Mouse (Mus musculus) embryonic facial prominence, embryonic 13.5 days (tissue): ENCODE measurements around the gene Olfr332. TPM values are rescaled to one million over a fixed set of nuclear protein-coding genes. Genes with fewer than 3 reads are reported as not detected.

Source experiments
- polyA plus RNA-seq: library from polyadenylated mRNA; unstranded; fragments of >200 nt; fragmentation: Nextera tagmentation; extraction: Ambion mirVana; gene quantifications from 2 replicates; pipeline ENCODE4 v1.2.1, GENCODE M21; 2015

Olfr332 gene
- polyA plus RNA-seq, 1 experiment from 2014 or later: not detected

Other genes starting within 250 kb of the Olfr332 start
- gene 4930438A08Rik, start 217.8 kb downstream of the Olfr332 start, polyA plus RNA-seq: not detected in 2 replicates
- 30.6 and 31.4 TPM in 2 replicates for gene Zfp692, start 185.5 kb downstream of the Olfr332 start, polyA plus RNA-seq
- gene Zfp672, start 162.2 kb downstream of the Olfr332 start, polyA plus RNA-seq: 41.2 and 41.9 TPM in 2 replicates
- gene Sh3bp5l, start 161.8 kb downstream of the Olfr332 start, polyA plus RNA-seq: 33.4 and 34.6 TPM in 2 replicates
- gene Lypd8, start 113.5 kb downstream of the Olfr332 start, polyA plus RNA-seq: 1.3 TPM in 1 of 2 replicates, not detected in the other
- gene 1810065E05Rik, start 71.4 kb downstream of the Olfr332 start, polyA plus RNA-seq: not detected in 2 replicates
- gene Gm12253, start 60.0 kb downstream of the Olfr332 start, polyA plus RNA-seq: not detected in 2 replicates
- gene Lypd9, start 39.6 kb downstream of the Olfr332 start, polyA plus RNA-seq: not detected in 2 replicates
- gene Olfr30, start 30.3 kb downstream of the Olfr332 start, polyA plus RNA-seq: 0.14 TPM in 1 of 2 replicates, not detected in the other
- gene Olfr331, start 10.0 kb upstream of the Olfr332 start, polyA plus RNA-seq: not detected in 2 replicates
- 0.54 TPM in 1 of 2 replicates, not detected in the other for gene Olfr330, start 42.3 kb upstream of the Olfr332 start, polyA plus RNA-seq
- not detected in 2 replicates for gene Olfr329-ps, start 53.9 kb upstream of the Olfr332 start, polyA plus RNA-seq
- gene Olfr328, start 63.1 kb upstream of the Olfr332 start, polyA plus RNA-seq: 0.10 TPM in 1 of 2 replicates, not detected in the other
- gene Olfr224, start 78.0 kb upstream of the Olfr332 start, polyA plus RNA-seq: not detected in 2 replicates
- not detected in 2 replicates for gene Olfr325, start 85.2 kb upstream of the Olfr332 start, polyA plus RNA-seq
- not detected in 2 replicates for gene Olfr324, start 102.6 kb upstream of the Olfr332 start, polyA plus RNA-seq
- gene 2210407C18Rik, start 123.5 kb upstream of the Olfr332 start, polyA plus RNA-seq: not detected in 2 replicates
- gene Olfr323, start 137.9 kb upstream of the Olfr332 start, polyA plus RNA-seq: not detected in 2 replicates
- 0.13 and 0.23 TPM in 2 replicates for gene Trim58, start 147.9 kb upstream of the Olfr332 start, polyA plus RNA-seq
- gene Olfr322, start 166.2 kb upstream of the Olfr332 start, polyA plus RNA-seq: not detected in 2 replicates
- gene Olfr320, start 188.5 kb upstream of the Olfr332 start, polyA plus RNA-seq: not detected in 2 replicates
- not detected in 2 replicates for gene Olfr319, start 206.6 kb upstream of the Olfr332 start, polyA plus RNA-seq
- not detected in 2 replicates for gene Olfr318, start 231.5 kb upstream of the Olfr332 start, polyA plus RNA-seq
- not detected in 2 replicates for gene Olfr317, start 246.7 kb upstream of the Olfr332 start, polyA plus RNA-seq